Mouse (Mus musculus) retina, embryonic 14.5 days (tissue): Measurements from ENCODE around the gene Etfdh.

Experiments used
- DNase-seq: peaks from one replicate; pipeline ENCODE4 v3.0.0-alpha.2; 2015; ENCODE audit warnings: low spot score

The Etfdh gene

GRCm38 (mm10) chr3:79629416-79629730, at the start of gene Etfdh:
Etfdh (minus strand) TSS chr3:79629500.
- DNase-seq, result peak; percentile 65

DNA sequence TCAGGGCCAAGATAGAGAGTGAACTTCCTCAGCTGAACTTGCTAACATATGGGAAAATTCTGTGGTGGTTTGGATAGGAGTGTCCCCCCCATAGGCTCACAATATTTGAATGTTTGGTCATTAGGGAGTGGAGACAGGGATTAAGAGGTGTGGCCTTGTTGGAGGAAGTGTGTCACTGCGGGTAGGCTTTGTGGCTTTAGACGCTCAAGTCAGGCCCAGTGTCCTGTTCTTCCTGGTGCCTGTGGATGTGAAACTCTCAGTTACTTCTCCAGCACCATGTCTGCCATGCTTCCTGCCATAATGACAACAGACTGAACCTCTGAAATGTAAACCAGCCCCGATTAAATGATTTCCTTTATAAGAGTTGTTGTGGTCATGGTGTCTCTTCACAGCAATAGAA, 47.1 kb upstream of the Etfdh start:
- no peak for DNase-seq

DNA sequence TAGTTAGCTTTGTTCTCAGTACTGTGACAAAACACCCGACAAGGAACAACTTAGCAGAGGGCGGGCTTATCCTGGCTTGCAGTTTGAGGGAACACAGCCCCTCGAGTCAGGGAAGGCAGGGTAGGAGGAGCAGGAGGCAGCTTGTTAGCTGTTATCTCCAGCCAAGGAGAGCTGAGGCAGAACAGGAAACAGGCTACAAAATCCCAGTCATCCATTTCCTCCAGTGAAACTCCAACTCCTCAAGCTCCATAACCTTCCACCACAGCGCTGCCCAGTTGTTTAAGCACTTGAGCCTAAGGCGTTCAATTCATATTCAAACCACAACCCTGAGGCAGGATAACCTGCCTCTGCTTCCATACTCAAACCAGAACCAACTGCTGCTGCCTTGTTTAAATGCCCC, 45.3 kb upstream of the Etfdh start:
- DNase-seq, result no peak

GRCm38 (mm10) chr3:79673082-79673481, 43.8 kb upstream of the Etfdh start:
- peak; percentile 83 for DNase-seq

- no peak for DNase-seq
Measured at GRCm38 (mm10) chr3:79672188-79672587, 42.9 kb upstream of the Etfdh start.

- no peak for DNase-seq
Measured at GRCm38 (mm10) chr3:79670556-79670955, 41.3 kb upstream of the Etfdh start.

DNA sequence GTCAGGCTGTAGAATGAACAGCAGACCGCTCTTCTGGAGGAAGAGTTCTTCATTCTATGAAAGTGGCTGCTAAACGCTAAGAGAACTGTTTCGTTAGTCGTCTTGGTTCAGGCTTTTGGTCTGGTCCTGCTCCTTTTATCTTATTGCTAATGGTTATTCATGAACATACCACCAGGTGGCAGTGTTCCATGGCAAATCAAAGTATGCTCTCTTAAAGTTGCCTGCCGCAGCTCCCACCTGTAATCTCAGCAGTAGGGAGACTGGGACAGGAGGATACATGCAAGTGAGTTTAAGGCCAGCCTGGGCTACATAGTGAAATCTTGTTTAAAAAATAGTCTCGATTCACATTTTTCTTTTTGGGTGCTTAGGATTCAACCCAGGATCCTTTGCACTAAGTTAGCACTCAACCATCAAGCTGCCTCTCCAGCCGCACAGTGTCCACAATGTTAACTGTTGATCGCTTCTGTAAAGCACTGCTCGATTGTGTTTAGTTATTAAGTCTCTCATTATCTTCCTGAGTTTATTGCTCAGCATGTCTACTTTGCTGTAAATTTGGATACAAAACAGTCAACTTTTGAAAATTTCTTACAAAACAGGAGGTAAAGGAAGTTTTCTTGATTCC, 35.6 kb upstream of the Etfdh start:
- DNase-seq, result peak; percentile 75

DNA sequence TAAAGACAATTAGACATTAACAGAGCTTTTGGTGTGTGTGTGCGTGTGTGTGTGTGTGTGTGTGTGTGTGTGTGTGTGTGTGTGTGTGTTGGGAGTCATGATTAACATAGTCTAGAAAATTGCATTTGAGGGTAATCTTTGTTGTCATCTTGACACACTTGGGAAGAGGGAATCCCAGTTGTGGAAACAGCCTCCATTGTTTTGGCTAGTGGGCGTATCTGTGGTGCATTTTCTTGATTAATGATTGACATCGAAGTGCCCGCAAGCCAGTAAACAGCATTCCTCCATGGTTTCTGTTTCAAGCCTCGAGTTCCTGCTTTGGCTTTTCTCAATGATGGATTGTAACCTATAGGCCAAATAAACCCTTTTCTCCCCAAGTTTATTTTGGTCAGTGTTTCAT, 27.4 kb upstream of the Etfdh start:
- DNase-seq, result peak; percentile 12

DNA sequence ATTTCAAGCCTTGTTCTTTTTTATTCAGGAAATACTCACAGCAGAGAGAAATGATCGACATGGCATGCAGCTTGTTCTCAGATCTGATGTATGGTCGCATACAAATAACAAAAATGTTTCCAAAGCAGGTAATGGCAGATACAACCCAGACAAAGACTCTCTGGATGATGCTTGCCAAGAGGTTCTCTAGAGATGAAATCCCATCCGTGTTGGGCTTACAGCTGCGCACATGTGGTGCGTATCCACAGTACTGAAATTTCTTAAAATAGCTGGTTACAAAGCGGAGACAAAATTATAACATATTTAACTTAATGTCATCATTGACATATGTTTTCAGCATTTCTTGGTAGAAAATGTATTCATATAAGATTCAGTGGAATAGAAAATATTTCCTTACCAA, 22.8 kb upstream of the Etfdh start:
- no peak for DNase-seq

- DNase-seq, result peak; percentile 99
Measured at GRCm38 (mm10) chr3:79628561-79629415, 512 bp downstream of the Etfdh start, which contains the start of gene 4930579G24Rik. 4930579G24Rik (plus strand) TSS chr3:79629079.

- no peak for DNase-seq
Measured at GRCm38 (mm10) chr3:79628182-79628560, 1.1 kb downstream of the Etfdh start.

GRCm38 (mm10) chr3:79627484-79628181, 1.7 kb downstream of the Etfdh start:
- peak; percentile 23 for DNase-seq

DNA sequence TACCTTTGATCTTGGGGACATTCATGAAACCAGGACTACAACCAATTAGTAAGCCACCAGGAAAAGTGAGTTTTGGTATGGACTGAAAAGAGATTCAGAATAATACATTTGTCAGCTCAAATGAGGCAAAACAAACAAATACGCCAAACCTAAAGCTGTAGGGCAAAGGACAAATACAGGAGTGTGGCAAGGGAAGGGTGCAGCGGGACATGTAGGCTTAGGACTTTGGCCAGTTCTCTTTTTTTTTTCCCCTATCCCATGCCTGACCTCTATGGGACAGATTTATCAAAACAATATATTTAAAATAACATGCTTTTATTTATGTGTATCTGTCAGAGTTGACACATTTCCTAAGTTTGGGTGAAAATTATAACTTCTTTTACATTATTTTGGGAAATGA, 19.4 kb downstream of the Etfdh start:
- DNase-seq, result no peak

GRCm38 (mm10) chr3:79595468-79595867, 33.8 kb downstream of the Etfdh start:
- DNase-seq, result no peak

- DNase-seq, result peak; percentile 30
Measured at GRCm38 (mm10) chr3:79591793-79592471, 37.4 kb downstream of the Etfdh start.

GRCm38 (mm10) chr3:79590863-79591792, 38.2 kb downstream of the Etfdh start, which contains the start of gene Ppid:
Ppid (plus strand) TSS chr3:79591342.
- DNase-seq, result peak; percentile 88

DNA sequence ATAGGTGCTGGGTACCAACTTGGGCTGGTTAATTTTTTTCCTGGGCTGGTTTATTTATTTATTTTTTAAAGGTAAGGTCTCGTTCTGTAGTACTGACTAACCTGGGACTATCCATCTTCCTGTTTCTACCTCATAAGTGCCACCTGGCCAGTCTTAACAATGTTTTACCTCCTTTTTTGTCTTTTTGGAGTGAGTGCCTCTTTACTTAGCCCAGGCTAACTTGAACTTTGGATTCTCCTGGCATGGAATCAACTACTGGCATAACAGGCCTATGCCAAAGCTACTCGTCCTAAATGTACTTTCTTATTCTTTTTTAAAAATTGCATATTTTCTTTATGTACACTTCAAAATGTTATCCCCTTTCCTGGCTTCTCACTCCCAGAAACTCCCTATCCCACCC, 39.6 kb downstream of the Etfdh start:
- DNase-seq, result no peak

DNA sequence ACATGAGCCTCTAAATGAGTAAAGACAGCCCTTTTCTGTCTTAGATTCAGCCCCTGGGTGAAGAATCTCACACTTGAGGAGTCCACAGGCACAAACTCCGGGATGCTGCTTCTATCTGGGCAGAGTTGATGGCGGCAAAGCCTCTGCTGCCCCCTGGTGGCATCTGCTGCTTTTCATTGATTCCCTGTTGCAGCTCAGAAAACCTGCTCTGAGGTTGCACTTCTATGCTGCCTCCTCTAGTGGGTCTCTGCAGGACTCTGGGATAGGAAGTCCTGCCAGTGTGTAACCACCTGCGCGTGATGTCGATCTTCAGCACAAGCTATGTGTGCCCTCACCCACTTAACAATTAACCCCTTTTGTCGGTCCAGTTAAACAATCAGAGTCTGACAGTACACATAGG, 42.5 kb downstream of the Etfdh start:
- DNase-seq, result peak; percentile 99

- no peak for DNase-seq
Measured at GRCm38 (mm10) chr3:79579891-79580575, 49.3 kb downstream of the Etfdh start.

GRCm38 (mm10) chr3:79578164-79578563, 51.1 kb downstream of the Etfdh start:
- no peak for DNase-seq

GRCm38 (mm10) chr3:79577606-79578005, 51.7 kb downstream of the Etfdh start:
- DNase-seq, result no peak
